ENCODE assay signal across 19 mouse cellular contexts in genomic region chr10:123248063-123248462, GRCm38 (mm10). TPM values are rescaled to one million over a fixed set of nuclear protein-coding genes. Genes with fewer than 3 reads are reported as not detected.
DNase-seq lines count a peak whose midpoint lies in the region; TF ChIP-seq lines count a peak whose summit lies in the region.
"Had no signal": no experiment of that assay in that cellular context is flagged by ENCODE, and none has a peak within 500 bp of the region (broad histone marks: within the 10 kb centered on the region; RNA-seq: fewer than 3 reads in every experiment).

No protein-coding gene starts in this region.

- no peaks in the 10 kb centered on the region for H3K27me3 ChIP-seq in CH12.LX (replicated peaks)
- H3K27me3 ChIP-seq: Patski had no signal

- dilution Hi-C loops in CH12.LX (cut with MboI; ENCODE audit: extremely low pct_ligation_motif_present, extremely low pct_unique_long_range_greater_than_20kb, low sequenced_read_pairs): no loop called here

- peak; percentile 23 for DNase-seq in CH12.LX (ENCODE audit: extremely low read depth)
- DNase-seq in urinary bladder, adult 2 months (ENCODE audit: low spot score): no peak
- DNase-seq: adrenal gland, adult 2 months; adrenal gland, adult 8-10 months; adrenal gland, postnatal 10 days; adrenal gland, postnatal 14 days; adrenal gland, postnatal 25 days; adrenal gland, postnatal 36 days; B cell, adult 2 months; cerebellum, adult 11 months; cerebellum, adult 11-12 months; cerebellum, adult 18-20 months; cerebellum, adult 2 months; cerebellum, adult 8-10 months had no signal

- no peak overlapping the region for H3K27ac ChIP-seq in CH12.LX (ENCODE audit: insufficient read depth, low read depth)

- H3K36me3 ChIP-seq in CH12.LX (replicated peaks in 1 of 2; ENCODE audit: control insufficient read depth in 1 of 2, insufficient read depth in 1 of 2, low read length in 1 of 2): no peaks in the 10 kb centered on the region
- H3K36me3 ChIP-seq: G1E had no signal

- TF ChIP-seq CTCF in CH12.LX (conservative IDR thresholded peaks at IDR 0.05 in 1 of 2, IDR thresholded peaks at IDR 0.05 in 1 of 2; ENCODE audit: low read depth in 2 of 2, low read length in 2 of 2): no peak

- peak overlapping the region; percentile 28; the same call in 1 of the 2 replicates for H3K9ac ChIP-seq in CH12.LX (ENCODE audit: insufficient read depth, low read depth)

- peak overlapping the region; percentile 81 for H3K4me2 ChIP-seq in CH12.LX (ENCODE audit: insufficient read depth, low read depth, poor library complexity, severe bottlenecking)

- peaks cover 0 to 11% of the 10 kb centered on the region in 2 experiments; a peak in 2 of 4 replicates for H3K4me1 ChIP-seq in CH12.LX (ENCODE audit: control insufficient read depth in 1 of 2, insufficient read depth in 2 of 2)

- in situ Hi-C loops in CH12.LX (cut with MboI; ENCODE audit: low pct_ligation_motif_present, low pct_unique_long_range_greater_than_20kb, low sequenced_read_pairs): no loop called here

- no peak for TF ChIP-seq POLR2A in CH12.LX (IDR thresholded peaks at IDR 0.05; ENCODE audit: low read depth, low read length)

- H3K4me3 ChIP-seq in CH12.LX (replicated peaks in 1 of 3; ENCODE audit: low read depth in 2 of 3, low read length in 2 of 3, poor library complexity in 1 of 3): no peak overlapping the region

- no peak for TF ChIP-seq RAD21 in CH12.LX (IDR thresholded peaks at IDR 0.05; ENCODE audit: low read depth, low read length)

- peak; percentile 76 for TF ChIP-seq EP300 in CH12.LX (IDR thresholded peaks at IDR 0.05; ENCODE audit: low read length)

- no peaks in the 10 kb centered on the region for H3K79me2 ChIP-seq in CH12.LX (replicated peaks; ENCODE audit: control insufficient read depth, extremely low read depth, insufficient read depth, poor library complexity, severe bottlenecking)

- no peaks in the 10 kb centered on the region for H3K9me3 ChIP-seq in CH12.LX (replicated peaks; ENCODE audit: low read length)
- H3K9me3 ChIP-seq: G1E had no signal

TF ChIP-seq in CH12.LX, 34 proteins besides CTCF, POLR2A, EP300 and RAD21:
- peak; percentile 73; the same call in 1 of the 2 replicates for TF ChIP-seq MEF2A (IDR thresholded peaks at IDR 0.05; ENCODE audit: borderline replicate concordance, low read depth, low read length)
- TF ChIP-seq IRF4 (IDR thresholded peaks at IDR 0.05; ENCODE audit: low read depth, low read length): peak; percentile 80
- no peak for TF ChIP-seq SIN3A (IDR thresholded peaks at IDR 0.05; ENCODE audit: low read length)
- TF ChIP-seq POLR2AphosphoS2 (IDR thresholded peaks at IDR 0.05; ENCODE audit: low read depth, low read length): no peak
- TF ChIP-seq BHLHE40 (IDR thresholded peaks at IDR 0.05; ENCODE audit: low read depth, low read length): peak; percentile 82
- TF ChIP-seq MAFK (IDR thresholded peaks at IDR 0.05; ENCODE audit: insufficient replicate concordance, low read length): 0 out of 2 replicates have a peak, but pooled peaks have one; percentile 41
- TF ChIP-seq JUN (IDR thresholded peaks at IDR 0.05; ENCODE audit: insufficient read depth, low read depth, low read length): peak; percentile 45; the same call in 1 of the 2 replicates
- TF ChIP-seq CHD1 (IDR thresholded peaks at IDR 0.05; ENCODE audit: low read depth, low read length): no peak

RNA-seq across cellular contexts. Expression of gene Fam19a2, which starts 15.7 kb away (rescaled TPM):
- total RNA-seq in CH12.LX (2012; rRNA removed): not detected in 2 replicates
- total RNA-seq in CH12.LX (2014; rRNA removed): not detected in 2 replicates
- not detected in 2 replicates for polyA plus RNA-seq in CH12.LX (2012; ENCODE audit: insufficient read length, low read depth)
- polyA plus RNA-seq in urinary bladder, adult 2 months (2012; rRNA removed): 0.03 and 0.04 TPM in 2 replicates
- total RNA-seq: MEL had no signal
- polyA plus RNA-seq: activated CD4-positive, CD25-positive, alpha-beta regulatory T cell, adult 4 months; CD4-positive, CD25-positive, alpha-beta regulatory T cell, adult 4 months; G1E had no signal

RNA-seq across cellular contexts. Expression of gene Usp15, which starts 51.3 kb away (rescaled TPM):
- total RNA-seq in CH12.LX (2012; rRNA removed): 65.4 and 83.5 TPM in 2 replicates
- total RNA-seq in CH12.LX (2014; rRNA removed): 124 and 146 TPM in 2 replicates
- polyA plus RNA-seq in CH12.LX (2012; ENCODE audit: insufficient read length, low read depth): 113 and 117 TPM in 2 replicates
- 46.0 and 48.8 TPM in 2 replicates for polyA plus RNA-seq in urinary bladder, adult 2 months (2012; rRNA removed)
